Mouse (Mus musculus): ENCODE data around the gene Tmem104. TPM values are rescaled to one million over a fixed set of nuclear protein-coding genes. Genes with fewer than 3 reads are reported as not detected.

The Tmem104 gene
- total RNA-seq, 2 experiments from 2014 or later: 9.5 to 15.7 TPM

DNA sequence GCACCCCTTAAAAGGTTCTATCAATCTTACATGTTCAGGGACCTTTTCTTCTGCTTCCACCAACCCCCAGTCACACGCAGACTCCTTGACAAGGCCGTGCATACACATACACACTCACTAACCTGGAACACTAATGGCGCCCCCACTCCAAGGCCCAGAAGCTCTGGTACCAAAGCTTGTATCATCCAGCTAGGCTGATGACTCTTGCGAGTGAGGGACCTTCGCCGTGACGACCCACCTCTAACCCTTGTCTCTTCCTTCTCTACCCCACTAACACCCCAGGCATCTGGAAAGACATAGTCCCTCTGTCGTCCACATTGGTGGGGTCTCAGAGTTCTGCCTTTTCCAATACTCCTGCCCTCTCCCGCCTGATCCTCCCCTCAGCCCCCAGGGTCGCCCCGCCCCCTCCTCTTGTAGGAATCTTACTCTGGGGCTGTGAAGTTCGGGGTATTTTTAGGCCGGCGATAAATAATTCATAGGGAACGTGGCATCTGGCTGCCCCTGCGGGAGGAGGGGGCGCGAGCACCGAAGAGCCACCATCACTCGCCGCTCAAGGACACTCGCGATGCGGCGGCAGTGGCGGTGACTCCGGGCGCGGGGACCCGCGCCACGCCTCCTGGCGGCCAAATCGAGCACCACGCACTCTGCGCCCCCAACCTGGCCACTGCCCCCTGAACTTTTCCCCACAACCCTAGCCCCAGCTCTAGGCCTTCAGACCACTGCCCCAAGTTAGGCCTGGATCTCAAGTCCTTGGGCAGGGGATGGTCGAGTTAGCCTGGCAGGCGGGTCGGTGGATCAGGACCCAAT lies 77.8 kb downstream of the Tmem104 start:
- DNase-seq: no peak

DNA sequence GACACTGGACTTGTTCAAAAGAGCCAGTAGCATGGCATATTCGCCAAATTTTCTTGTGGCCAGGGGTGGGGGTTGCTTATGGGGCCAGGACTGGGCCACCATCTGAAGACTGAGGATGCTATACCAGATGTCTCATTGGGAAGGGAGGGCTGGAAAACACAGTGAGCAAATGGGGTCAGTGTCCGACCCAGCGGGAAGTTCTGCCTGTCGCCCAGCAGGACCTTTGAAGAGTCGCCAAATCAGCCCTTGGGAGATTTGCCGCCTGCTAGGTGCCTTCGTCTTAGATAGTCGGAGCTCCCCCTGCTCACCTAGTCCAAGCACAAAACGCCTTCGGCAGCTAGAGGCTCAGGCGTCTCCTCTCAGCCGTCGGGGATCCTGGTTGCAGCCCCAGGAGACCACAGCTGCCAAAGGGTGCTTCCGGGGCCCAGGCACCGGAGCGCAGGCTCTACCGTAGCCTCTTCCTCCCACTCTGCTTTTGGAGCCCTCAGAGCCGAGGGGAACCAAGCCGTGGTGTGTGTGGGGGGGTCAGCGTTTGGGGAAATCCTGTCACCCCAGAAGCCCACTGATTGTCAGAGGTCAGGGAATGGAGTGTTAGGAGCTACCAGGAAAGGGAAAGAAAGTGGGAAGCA lies 78.6 kb downstream of the Tmem104 start:
- DNase-seq: no peak

DNA sequence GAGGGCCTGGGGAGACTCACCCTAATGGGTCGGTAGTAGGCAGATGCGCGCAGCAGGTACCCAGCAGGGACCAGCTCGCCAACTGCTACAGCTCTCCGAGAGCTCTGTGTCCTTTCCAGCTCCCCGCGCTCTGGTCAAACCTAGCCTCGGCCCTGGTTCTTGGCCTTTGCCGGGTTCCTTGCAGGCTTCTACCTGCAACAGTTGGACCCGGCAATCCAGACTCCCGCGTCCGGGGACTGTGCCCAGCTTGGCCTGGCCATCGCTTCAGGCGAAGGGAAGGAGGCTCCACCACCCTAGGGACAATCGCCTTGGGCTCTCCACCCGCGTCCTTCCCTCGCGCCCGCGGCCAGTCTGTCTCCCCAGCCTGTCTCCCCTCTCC lies 79.1 kb downstream of the Tmem104 start:
- DNase-seq: no peak

DNA sequence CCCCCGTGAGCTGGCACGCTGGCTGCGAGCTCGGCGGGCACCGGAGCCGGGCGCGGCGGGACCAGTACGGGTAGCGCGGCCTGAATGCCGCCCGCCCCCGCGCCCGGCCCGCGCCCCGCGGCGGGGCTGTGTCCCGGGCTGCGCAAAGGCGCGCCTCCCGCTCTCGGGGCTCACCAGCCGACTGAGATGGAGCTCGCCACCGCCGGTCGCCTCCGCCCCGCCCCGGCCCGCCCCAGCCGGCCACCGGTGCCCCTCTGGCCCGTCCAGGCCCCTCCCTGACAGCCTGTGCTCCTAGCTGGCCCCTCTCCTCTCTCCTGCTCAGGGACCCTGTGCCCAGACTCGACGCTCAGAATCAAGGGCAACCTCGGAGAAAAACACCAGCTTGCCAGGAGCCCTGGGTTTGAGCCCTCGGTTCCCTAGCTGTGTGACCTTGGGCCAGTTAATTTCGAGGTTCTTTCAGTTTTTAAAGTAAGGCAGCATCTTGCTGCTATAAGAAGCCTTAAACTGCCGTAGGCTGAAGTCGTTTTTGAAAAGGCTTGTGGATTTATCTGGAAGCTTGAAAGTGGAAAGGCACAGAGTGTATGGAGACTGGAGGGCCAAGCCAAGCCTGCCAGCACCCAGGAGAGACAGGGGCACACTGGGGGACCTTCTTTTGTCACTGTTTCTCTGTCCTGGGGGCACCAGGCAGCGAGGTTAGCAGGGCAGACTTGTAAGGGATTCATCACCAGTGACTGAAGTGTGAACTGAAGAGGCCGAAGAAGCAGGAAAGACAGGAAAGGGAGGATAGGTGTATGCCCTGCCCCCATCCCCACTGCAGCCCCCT lies 80.0 kb downstream of the Tmem104 start, which contains the start of gene Grin2c:
Grin2c (minus strand) TSS at position 183 of the 823 bp plus-strand sequence.
- DNase-seq: no peak

DNA sequence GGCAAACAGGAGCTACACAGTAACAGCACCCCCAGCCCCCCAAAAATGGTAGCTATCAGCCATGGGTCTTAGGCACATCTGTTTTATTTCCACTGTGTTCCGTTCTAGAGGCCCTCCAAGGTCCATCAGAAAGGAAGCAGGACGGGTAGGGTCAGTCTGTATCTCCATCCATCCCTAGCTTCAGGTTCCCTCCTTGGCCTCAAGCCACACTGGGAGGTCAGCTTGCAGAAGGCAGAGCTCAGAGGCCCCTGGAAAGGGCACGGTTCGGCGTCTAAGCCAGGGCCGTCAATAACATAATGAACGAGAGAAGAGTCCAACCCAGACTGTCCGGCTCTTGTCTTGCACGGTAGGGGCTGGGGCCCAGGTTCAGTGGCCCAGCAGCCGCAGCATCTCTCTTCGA lies 80.7 kb downstream of the Tmem104 start:
- DNase-seq: no peak

DNA sequence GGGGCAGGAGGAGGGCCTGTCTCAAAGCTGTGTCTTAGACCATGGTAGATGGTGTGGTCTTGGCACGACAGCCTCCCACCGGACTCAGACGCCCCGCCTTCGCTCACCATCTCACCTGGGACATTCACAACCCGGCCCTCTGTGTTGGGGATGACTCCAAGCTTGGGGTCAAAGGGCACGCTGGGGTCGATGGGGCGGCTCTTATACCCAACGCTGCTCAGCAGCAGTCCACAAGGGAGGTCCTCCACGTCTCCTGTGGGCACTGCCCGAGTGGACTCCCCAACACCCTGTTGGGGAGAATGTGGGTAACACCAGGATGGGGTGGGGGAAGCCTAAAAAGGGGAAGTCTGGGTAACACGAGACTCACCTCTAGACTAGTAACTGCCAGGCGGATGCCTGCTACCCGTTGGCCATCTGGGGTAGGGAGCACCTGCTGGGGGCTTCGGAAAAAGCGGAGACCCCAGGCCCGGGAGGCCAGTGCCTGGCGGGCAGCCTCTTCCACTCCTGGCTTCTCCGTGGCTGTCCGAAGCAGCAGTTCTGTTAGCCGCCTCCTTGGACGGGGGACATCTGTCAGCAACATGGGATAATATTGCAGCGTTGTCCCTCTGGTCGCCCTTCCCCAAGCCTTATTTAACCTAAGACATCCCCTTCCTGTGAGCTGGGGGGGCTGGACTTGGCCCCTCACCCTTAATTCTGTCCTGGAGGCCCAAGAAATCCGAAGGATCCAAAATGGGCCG lies 82.2 kb downstream of the Tmem104 start:
- DNase-seq: no peak

DNA sequence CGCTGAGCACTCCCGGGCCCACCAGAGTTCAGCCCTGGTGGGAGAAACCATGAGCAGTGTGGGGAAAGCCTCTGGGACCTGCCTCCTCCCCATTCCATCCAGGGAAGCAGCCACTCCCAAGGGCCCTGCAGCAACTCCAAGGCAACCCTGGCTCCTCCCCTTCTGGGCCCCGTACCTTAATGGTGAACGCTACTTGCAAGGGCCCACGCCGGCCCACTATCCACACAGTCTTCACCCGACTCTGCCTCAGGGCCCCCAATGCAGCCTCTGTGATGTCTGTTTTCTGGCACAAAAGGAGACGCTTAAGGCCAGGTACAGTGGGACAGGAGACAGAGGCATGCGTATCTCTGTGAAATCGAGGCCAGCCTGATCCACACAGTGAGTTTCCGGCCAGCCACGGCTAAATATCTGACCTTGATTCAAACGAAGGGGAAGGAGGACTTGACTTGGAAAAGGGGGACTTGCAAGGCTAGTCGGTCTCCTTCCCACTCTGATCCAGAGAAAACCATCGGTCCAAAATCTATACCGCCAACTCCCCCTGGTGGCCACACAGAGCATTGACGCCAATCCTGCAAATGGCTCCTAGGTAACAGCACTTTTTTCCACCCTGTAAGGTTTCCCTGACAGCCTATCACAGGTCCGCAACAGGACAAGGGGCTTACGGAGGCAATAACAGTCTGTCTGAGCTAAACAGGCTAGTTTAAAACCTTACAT lies 83.0 kb downstream of the Tmem104 start:
- peak; percentile 87 for DNase-seq

DNA sequence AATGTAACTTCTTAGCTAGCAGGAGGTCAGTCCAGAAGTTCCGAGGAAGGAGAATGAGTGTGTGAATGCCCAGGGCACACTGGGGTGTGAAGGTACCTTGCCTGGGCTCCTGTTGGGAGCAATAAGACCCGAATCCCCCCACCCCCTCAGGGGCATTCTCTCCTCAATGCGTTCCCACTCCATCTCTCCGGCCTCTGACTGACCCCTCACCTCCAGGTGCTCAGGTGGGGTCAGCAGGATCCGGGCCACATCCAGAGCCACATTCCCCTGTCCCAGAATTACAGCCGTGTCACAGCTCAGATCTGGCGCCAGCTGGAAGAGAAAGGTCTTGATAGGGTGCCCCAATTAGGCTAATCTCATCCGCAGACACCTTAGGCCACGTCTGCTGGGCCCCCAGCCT lies 83.8 kb downstream of the Tmem104 start:
- DNase-seq: no peak

DNA sequence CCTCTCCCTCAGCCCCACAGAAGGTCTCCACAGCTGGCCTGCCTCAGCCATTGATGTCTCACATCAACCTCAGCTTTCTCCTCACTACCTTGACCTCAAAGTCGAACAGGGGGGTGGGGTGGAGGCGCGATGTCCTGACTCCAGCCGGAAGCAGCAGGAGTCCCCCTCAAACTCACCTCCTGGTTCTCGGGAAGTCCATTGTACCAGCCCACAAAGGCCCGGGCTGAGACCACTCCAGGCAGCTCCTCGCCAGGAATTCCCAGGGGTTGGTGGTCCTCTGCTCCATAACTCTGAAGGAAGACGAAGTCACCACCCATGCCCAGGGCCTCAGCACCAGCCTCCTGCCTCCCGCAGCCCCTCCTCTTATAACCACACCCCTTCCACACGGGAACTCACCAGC lies 84.2 kb downstream of the Tmem104 start:
- no peak for DNase-seq

DNA sequence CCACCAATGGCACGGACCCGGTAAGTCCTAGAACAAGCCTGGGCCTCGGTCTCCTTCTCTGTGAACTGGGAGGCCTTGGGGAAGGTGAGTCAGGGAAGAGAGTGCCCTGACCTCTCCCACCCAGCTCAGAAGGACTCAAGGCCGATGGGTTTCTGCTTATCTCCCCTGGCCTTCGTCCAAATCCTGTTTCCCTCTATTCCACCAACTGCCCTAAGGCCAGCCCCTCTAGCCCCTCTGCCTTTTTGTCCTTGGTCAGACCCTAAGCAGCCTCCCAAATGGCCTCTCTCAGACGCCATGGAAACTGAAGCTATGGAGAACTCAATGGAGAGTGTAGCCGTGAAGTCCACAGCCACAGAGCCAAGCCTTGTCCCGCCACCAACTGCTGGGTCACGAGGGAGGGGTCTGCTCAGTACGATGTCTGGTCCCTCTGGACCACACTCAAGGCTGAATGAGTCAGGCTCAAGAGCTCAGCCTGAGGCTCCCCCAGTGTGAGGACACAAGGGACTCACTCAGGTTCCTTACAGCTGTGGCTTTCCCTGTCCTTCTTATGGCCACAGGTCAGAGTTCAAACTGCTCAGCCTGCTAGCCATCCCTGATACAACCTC lies 85.7 kb downstream of the Tmem104 start:
- peak; percentile 75 for DNase-seq

DNA sequence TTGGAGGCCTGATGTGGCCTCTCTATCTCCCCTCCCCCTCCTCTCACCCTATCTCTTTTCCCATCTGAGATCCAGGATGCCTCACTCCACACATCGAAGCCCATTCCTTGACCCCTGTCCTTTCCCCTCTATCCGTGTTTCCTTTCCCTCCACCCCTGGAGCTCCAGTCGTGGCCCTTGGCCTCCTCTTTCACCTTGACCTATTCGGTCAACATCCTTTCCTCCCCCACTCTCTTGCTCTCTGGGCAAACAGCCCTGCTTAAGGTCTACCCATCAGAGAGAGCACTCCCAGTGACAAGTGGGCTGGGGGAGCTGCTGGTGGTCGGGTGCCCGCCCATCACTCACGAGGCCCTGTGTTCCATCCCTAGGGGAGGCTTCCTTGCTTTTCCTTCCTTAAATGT lies 86.4 kb downstream of the Tmem104 start:
- DNase-seq: no peak

DNA sequence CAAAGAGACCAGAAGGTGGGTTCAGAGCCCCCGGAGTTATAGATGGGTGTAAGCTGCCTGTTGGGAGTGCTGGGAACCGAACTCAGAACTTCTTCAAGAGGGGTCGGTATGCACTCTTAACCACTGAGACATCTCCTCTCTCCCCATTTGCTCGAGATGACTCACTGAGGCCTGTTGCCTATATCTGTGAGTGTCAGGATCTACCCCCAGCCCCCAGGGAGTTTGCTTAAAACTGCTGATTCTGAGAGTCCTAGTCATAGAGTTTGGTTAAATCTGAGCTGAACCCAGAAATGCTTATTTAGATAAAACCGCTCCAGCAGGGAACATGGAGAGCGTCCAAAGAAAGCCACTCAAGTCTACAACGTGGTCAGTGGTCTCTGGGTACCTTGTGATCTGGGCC lies 86.9 kb downstream of the Tmem104 start:
- DNase-seq: no peak

DNA sequence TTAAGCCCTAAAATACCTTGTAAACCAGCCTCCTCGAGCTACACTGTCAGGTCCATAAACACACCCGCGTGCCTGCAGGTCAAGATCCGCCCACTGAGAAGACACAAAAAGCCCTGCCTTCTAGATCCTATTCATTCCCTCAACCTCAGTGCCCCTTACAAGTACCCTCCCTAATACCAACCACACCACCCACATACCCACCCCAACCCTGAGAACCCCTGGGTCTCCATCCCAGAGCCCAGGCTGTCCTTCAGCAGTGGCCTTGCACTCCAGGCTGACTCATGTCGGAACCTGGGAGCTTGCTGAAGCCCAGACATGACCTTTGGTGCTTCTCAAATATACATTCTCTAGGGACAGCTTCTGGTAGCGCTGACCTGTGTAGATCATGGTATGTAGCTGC lies 87.5 kb downstream of the Tmem104 start:
- no peak for DNase-seq

DNA sequence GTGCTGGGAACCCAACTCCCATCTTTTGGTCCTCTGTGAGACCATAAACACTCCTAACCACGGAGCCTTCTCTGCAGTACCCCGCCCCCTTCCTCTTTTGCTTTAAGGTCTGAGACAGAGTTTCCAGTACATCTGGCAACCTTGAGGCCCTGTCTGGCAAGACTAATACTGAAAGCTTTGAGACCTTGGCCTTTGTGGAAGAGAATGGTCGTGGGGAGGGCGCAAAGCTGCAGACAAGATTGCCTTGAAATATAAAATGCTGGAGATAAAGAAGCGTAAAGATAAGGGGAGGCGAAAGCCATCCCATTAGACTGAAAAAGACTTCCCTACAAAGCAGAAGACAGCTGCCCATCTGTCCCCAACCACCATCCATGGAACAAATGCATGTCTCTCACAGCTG lies 88.2 kb downstream of the Tmem104 start:
- DNase-seq: peak; percentile 74

DNA sequence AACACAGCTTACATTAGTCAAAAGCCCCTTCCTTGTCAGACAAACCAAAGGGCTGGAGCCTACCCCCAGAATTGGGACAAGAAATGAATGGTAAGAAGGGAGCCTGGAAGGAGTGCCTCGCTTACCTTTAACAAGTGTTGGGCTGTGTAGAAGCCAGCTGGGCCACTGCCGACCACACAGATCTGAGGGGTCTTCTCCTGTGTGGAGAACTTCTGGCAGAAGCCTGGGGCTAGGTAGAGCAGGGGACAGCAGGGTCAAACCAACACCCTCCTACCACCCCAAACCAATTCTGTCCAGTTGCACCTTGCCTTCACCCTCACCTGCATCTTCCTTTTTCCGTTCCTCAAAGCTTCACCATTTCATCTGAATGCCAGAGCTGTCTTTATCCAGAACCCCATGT lies 88.7 kb downstream of the Tmem104 start:
- DNase-seq: no peak

DNA sequence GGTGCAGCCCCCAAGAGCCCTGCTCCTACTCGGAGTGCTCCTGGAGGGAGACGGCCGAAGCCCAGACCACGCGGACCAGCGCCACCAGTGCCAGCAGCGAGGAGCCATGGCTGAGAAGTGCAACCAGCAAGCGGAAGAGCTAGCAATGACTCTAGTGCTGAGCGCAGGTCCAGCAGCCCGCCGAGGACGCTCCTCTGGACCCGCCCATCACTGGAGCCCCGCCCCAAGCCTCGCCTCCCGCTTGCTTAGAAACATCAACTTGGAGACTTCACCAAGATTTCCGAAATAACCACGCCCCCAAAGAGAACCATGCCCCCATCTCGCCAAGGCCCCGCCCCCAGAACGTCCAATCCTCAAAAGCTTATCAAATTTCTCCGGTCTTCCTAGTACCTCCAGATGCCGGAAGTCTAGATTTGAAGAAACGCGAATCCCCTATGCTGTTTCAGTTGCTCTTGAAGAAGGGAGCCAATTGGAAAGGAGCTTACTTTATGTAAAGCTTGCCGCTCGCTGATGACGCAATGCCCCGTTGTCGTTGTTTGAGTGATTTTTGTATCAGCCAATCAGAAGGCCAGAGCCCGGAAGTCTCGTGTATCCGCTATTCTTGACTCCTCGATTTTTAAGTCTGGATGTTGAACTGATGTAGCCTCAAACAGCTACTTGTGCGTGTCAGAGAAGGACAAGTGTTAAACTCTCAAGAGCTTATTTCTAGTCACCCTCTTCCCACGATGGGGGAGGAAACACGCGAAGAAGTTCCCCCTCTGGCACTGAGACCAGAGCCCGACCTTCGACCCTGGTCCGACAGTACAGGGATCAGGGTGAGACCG lies 89.7 kb downstream of the Tmem104 start, which contains the start of gene Fdxr:
Fdxr (minus strand) TSS at position 271 of the 824 bp plus-strand sequence.
- DNase-seq: peak; percentile 99

DNA sequence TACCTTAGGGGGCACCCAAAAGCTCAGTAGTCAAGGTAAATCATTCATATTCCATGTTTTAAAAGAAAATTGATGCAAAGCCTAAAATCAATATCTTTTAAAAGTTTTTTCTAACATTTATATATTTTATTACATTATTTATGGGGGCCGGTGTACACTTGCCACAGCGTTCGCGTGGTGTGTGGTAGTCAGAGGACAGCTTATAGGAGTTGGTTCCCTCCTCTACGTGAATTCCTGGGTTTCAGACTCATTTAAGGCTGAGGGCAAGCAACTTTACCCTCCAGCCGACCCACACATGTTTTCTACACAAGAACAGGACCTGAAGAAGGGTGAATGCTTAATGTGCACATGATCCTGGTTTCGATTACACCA lies 90.3 kb downstream of the Tmem104 start:
- DNase-seq: no peak

DNA sequence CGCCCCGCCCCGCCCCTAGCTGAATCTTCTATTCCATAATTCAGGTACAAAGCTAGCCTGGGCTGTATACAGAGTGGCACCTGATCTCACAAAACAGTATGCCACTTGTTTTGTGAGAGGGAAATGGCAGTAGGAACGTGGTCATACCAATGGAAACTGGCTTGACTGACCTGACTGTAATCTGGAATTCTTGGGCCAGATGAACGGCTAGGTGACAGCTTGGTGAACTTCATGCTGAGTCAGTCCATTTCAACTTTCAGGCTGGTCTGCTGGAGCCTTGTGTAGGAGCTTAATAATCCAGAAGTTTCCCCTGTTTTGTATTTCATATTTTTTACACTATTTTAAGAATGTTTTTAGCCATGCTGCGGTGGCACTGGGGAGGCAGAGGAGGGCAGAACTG lies 90.9 kb downstream of the Tmem104 start:
- no peak for DNase-seq

DNA sequence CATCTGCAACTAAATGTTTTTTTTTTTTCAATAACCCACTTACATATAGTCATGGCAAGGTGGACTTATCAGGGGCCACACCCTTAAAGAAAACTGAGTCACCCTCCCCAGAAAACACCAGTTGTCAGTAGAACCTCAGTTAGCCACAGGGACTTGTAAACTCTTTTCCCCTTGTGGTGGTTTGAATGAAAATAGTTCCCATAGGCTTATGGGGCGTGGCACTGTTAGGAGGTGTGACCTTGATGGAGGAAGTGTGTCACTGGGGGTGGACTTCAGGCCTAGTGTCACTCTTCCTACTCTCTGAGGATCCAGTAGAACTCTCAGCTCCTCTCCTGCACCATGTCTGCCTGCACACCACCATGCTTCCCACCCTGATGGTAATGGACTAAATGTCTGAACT lies 92.4 kb downstream of the Tmem104 start:
- DNase-seq: no peak

DNA sequence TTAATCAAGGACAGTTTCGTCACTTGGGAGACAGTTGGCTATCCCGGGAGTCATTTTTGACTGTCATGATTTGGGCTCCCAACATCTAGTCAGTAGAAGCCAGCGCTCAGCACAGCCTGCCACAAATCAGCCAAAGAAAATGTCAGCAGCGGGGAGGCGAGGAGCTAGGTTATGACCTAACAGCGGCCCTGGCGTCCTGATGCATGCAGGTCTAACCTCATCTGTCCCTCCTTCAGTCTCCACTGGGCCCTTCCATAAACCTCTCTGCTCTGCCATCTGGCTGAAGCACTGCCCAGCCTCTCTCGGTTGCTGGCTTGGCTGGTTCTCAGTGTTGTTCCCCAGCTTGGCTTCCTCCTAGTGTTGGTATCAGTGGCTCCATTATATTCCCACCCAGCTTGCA lies 95.0 kb downstream of the Tmem104 start:
- no peak for DNase-seq
